Mouse (Mus musculus) ES-Bruce4 (cell line): ENCODE measurements around the gene Itga9.

Experiments
- CTCF ChIP-seq: IDR thresholded peaks from one replicate; pipeline ENCODE4 v1.8.1; 2011; ENCODE audit warnings: low read depth, low read length
- EP300 ChIP-seq: IDR thresholded peaks from 2 replicates; pipeline ENCODE4 v1.6.1; 2011; ENCODE audit warnings: low read depth, low read length; ENCODE audit not compliant: insufficient read depth
- POLR2A ChIP-seq: IDR thresholded peaks from one replicate; pipeline ENCODE4 v1.8.1; 2011; ENCODE audit warnings: low read length; ENCODE audit not compliant: insufficient read depth

DNA sequence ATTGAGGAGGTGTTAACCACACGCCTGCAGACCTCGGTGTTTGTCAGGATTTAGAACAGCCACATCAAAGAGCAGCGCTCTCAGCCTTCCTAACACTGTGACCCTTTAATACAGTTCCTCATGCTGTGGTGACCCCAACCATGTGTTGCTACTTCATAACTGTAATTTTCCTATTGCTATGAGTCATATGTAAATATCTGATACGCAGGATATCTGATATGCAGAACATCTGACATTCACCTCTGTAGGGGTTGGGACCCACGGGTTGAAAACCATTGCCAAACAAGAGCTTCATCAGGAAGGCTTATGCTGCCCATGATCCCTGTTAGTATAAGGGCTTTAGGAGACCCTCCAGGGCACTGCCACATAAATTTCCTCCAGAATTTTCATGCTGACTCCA is 237.2 kb downstream of the Itga9 start:
- TF ChIP-seq CTCF (no peak), EP300 (no peak), POLR2A (no peak)
